Mouse (Mus musculus) limb, embryonic 13.5 days (tissue): ENCODE measurements at regions not wholly inside any gene's neighbourhood (a gene's known extent, or its start where the extent isn't known, plus 50 kb on each side); places are given as distances from the start of the nearest gene placed in this dataset.
A peak's percentile ranks its signal among the peaks of the same experiment; 100 is the strongest.

Experiments used
- ATAC-seq: fragments of 200-750 bp; cut with Nextera tagmentation; 2 replicates; pipeline ENCODE4 v1.8.0; 2017; ENCODE audit warnings: low read depth, moderate number of reproducible peaks, moderate TSS enrichment; ENCODE audit not compliant: low FRiP score
- H3K27ac ChIP-seq: fragments of 300-500 bp; sonication (generic); 2 replicates; pipeline ENCODE4 v1.5.1; 2015; ENCODE audit warnings: inconsistent platforms, mild to moderate bottlenecking, moderate library complexity
- H3K27me3 ChIP-seq: fragments of 300-500 bp; sonication (generic); 2 replicates; pipeline ENCODE4 v1.6.1; 2015; ENCODE audit warnings: mild to moderate bottlenecking, inconsistent platforms
- H3K36me3 ChIP-seq: fragments of 300-500 bp; sonication (generic); 2 replicates; pipeline ENCODE4 v1.6.1; 2015; ENCODE audit warnings: inconsistent platforms, mild to moderate bottlenecking, moderate library complexity
- H3K4me1 ChIP-seq: fragments of 300-500 bp; sonication (generic); 2 replicates; pipeline ENCODE4 v1.6.1; 2015; ENCODE audit warnings: inconsistent platforms
- H3K4me2 ChIP-seq: fragments of 300-500 bp; sonication (generic); replicated peaks from 2 replicates; pipeline ENCODE4 v1.6.1; 2015; ENCODE audit warnings: inconsistent platforms, mild to moderate bottlenecking, moderate library complexity
- H3K4me3 ChIP-seq: fragments of 300-500 bp; sonication (generic); 2 replicates; pipeline ENCODE4 v1.5.1; 2015; ENCODE audit warnings: moderate library complexity, mild to moderate bottlenecking, inconsistent platforms
- H3K9ac ChIP-seq: fragments of 300-500 bp; sonication (generic); 2 replicates; pipeline ENCODE4 v1.6.1; 2015; ENCODE audit warnings: mild to moderate bottlenecking, inconsistent platforms
- H3K9me3 ChIP-seq: fragments of 300-500 bp; sonication (generic); 2 replicates; pipeline ENCODE4 v1.6.1; 2016; ENCODE audit warnings: inconsistent platforms
- WGBS: fragments of 180-500 bp; shearing (Covaris S2); methylation state at CpG from one replicate; pipeline ENCODE4 v1.1.7; 2015; 5-methylcytosine and 5-hydroxymethylcytosine counted together

DNA sequence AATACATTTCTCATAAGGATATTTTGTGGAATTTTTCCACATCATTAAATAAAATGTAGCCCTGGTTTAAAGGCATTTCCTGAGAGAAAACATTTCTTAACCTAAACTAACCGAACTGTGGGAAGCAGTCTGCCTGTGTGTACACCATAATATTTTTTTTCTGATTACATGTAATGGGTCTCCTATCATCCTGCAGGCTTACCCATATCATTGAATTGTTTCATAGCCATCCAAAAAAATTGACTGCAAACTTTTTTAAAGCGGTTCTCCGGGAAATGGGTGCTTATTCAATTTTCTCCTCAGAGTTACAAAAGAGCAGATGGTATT is 81.1 kb upstream of the Efna5 start:
- Histone ChIP-seq H3K9me3 (no peaks in the 10 kb centered on the region), H3K27me3 (no peaks in the 10 kb centered on the region), H3K4me3 (no peak overlapping the region), H3K4me2 (peak overlapping the region; percentile 44), H3K36me3 (no peaks in the 10 kb centered on the region), H3K27ac (no peak overlapping the region), H3K4me1 (peaks cover 22% of the 10 kb centered on the region), H3K9ac (no peak overlapping the region)
- peak; percentile 40; the same call in 1 of the 2 replicates for ATAC-seq
- 52% methylated on average over 3 of the region's 3 CpGs for WGBS

DNA sequence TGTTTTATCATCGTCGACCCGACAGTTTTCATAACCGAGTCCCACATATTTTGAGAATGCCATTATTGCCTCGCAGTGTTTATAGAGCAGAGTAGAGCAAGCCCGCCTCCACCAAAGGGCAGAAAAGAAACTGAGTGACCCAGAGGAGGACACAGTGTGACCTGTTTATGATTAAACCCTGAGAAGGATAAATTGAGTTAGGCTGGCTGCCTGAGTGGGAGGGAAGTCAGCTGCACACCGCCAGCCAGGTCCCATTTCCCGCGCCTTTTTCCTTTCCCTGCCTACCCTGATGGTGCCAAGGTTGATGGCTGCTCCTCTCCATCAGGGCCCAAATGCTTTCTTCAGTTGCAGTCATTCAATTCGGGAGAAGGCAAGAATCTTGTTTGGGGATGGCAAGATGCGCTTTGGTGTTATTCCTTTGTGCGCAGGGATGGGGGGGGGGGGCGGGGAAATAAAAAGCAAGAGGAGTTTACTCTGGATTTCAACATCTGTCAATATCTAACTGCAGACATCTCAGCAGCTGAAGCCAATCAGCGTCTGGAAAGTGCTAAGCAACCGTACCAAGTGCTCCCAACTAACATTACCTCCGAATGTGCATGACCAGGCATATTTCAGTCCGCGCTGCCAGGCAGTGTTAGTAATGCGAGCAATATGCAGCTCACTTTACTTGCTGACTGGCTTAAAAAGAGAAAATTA is 80.6 kb upstream of the Efna5 start:
- peaks cover 22% of the 10 kb centered on the region for H3K4me1 ChIP-seq
- 47% methylated on average over 19 of the region's 19 CpGs for WGBS
- H3K27ac ChIP-seq, result no peak overlapping the region
- H3K27me3 ChIP-seq, result no peaks in the 10 kb centered on the region
- H3K4me2 ChIP-seq, result peak overlapping the region; percentile 44
- no peak overlapping the region for H3K4me3 ChIP-seq
- H3K9ac ChIP-seq, result no peak overlapping the region
- peak; percentile 83 for ATAC-seq
- no peaks in the 10 kb centered on the region for H3K9me3 ChIP-seq
- H3K36me3 ChIP-seq, result no peaks in the 10 kb centered on the region

DNA sequence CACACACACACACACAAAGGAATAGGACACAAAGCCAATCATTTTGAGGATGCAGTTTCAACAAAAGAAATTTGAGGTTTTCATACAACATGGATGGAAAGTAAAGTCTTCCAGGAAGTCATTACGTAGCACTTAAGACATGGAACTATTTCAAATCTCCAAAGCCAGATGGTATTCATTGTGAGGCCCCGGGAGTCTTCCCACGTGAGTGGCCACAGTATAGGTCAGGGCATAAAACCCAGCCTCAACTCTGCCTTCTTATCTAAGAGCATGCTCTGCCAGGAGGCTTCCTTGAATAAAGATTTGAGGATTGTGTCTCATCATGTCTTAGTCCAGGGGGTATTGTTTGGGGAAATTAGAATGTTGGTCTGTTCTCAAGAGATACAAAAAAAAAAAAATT is 78.0 kb upstream of the Efna5 start:
- no peak overlapping the region for H3K27ac ChIP-seq
- 25% methylated on average over 3 of the region's 3 CpGs for WGBS
- H3K4me3 ChIP-seq, result no peak overlapping the region
- no peaks in the 10 kb centered on the region for H3K27me3 ChIP-seq
- no peaks in the 10 kb centered on the region for H3K36me3 ChIP-seq
- no peaks in the 10 kb centered on the region for H3K9me3 ChIP-seq
- peaks cover 22% of the 10 kb centered on the region for H3K4me1 ChIP-seq
- no peak for ATAC-seq
- H3K4me2 ChIP-seq, result no peak overlapping the region
- H3K9ac ChIP-seq, result no peak overlapping the region

DNA sequence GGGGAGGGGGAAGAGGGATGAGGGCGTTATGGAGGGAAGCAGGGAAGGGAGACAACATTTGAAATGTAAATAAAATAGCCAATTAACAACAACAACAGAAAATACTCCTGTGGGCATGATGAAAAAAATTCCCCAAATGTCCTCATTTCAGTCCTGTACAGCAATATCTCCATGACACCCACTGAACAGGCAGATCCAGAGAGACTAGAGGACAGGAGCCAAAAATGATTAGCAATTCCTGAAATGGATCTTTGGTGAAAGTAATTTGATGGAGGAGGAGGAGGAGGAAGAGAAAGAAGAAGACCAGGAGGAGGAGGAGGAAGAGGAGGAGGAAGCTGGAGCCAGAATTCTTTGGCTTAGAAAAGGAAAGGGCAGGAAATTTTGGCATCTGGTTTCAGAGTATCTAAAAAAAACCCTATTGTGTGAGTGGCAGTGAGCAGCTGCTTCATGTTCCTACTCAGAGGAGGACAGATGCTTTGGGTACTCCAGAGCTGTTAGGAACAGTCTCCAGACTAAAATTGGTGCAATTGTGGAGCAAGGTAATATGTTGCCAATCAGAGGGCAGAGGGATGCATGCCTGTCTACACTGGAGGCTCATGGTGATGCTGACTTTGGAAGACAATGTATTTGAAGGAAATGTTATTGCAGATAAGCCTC is 66.5 kb upstream of the Efna5 start:
- no peak overlapping the region for H3K27ac ChIP-seq
- H3K4me3 ChIP-seq, result no peak overlapping the region
- no peaks in the 10 kb centered on the region for H3K36me3 ChIP-seq
- H3K27me3 ChIP-seq, result no peaks in the 10 kb centered on the region
- H3K9me3 ChIP-seq, result no peaks in the 10 kb centered on the region
- no peak overlapping the region for H3K4me2 ChIP-seq
- WGBS, result 69% methylated on average over 1 of the region's 1 CpGs
- H3K9ac ChIP-seq, result no peak overlapping the region
- no peaks in the 10 kb centered on the region for H3K4me1 ChIP-seq
- ATAC-seq, result no peak

DNA sequence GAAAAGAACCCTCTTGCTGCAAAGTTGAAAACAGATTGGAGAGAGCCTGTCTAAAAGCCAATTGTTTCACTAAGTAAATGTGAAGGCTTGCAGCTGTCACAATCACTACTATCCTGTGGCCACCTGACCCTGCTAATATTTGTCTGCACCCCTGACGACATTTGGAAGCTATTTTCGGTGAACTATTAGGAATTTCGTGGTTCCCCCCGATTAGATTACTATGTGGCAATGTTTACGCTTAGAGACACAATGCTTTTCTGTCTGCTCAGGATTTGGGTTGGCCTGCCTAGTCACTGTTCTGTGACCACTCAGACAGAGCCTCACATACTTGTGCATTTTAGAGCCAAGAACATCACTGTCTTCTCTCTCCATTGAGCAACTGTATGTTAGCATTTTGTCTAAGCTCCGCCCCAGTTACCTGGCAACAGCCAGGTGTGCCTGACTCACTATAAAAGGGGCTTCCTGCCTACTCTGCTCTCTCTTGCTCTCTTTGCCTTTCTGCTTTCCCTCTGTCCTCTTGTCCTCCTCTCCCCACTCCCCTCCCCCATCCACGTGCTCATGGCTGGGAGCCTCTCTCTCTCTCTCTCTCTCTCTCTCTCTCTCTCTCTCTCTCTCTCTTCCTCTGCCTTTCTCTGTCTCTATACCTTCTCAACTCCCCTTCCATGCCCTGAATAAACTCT is 59.6 kb upstream of the Efna5 start:
- Histone ChIP-seq H3K27ac (no peak overlapping the region), H3K4me1 (peaks cover 12% of the 10 kb centered on the region), H3K4me2 (peak overlapping the region; percentile 51), H3K9ac (no peak overlapping the region), H3K27me3 (no peaks in the 10 kb centered on the region), H3K36me3 (no peaks in the 10 kb centered on the region), H3K9me3 (no peaks in the 10 kb centered on the region), H3K4me3 (no peak overlapping the region)
- WGBS, result 39% methylated on average over 7 of the region's 7 CpGs
- ATAC-seq, result peak; percentile 81

DNA sequence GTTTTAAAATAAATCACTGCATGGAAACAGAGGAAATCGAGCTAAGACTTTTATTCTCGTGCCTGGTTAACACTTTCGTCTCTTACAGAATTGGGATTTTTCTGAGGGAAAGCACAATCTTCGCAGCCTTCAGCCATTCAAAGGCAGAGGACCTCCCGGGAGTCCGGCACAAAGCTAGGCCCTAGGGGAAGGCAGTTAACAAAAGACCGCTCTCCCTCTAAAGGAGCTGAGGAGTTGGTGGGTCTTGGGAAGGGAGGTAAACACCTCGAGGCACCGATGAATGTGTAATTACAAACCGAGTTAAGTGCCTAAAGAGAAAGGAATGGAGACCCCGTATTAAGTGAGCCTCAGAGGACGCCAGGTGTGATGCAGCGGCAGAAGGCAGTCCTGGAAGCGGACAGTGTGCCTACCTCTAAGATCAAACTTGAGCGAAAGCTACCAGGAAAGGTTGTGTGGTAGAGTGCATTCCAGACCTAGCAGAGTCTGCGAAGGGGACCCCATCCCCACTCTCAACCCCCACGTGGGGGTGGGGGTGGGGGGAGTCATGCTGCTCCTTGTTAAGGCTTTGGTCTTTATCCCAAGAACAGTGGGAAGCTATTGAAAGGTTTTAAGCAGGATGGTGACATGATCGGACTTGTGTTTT is 58.9 kb upstream of the Efna5 start:
- H3K9me3 ChIP-seq, result no peaks in the 10 kb centered on the region
- H3K9ac ChIP-seq, result no peak overlapping the region
- H3K4me2 ChIP-seq, result peak overlapping the region; percentile 51
- H3K4me3 ChIP-seq, result no peak overlapping the region
- peak; percentile 36; the same call in 1 of the 2 replicates for ATAC-seq
- WGBS, result 17% methylated on average over 18 of the region's 18 CpGs
- H3K27me3 ChIP-seq, result no peaks in the 10 kb centered on the region
- H3K27ac ChIP-seq, result no peak overlapping the region
- peaks cover 12% of the 10 kb centered on the region for H3K4me1 ChIP-seq
- no peaks in the 10 kb centered on the region for H3K36me3 ChIP-seq

DNA sequence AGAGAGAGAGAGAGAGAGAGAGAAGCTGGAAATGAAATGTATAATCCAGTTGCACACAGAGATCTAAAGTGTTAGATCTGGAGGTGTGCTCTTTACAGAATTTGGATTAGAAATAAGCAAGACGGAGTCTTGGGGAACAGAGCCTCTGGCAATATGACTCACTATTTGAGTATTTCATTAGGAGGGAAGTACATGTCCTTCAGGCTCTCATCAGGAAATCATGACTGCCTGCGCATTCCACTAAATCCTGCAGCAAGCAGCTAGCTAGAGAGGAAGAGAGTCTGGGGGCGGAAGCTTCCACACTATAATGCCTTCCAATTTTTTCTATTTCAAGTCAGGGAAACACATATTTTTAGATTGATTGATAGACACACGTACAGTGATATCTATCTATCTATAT is 58.1 kb upstream of the Efna5 start:
- H3K27me3 ChIP-seq, result no peaks in the 10 kb centered on the region
- WGBS, result 76% methylated on average over 4 of the region's 4 CpGs
- H3K4me2 ChIP-seq, result no peak overlapping the region
- peaks cover 12% of the 10 kb centered on the region for H3K4me1 ChIP-seq
- no peaks in the 10 kb centered on the region for H3K36me3 ChIP-seq
- no peak for ATAC-seq
- no peak overlapping the region for H3K4me3 ChIP-seq
- no peaks in the 10 kb centered on the region for H3K9me3 ChIP-seq
- no peak overlapping the region for H3K9ac ChIP-seq
- no peak overlapping the region for H3K27ac ChIP-seq
